Mouse (Mus musculus) ES-E14 (cell line): Measurements from ENCODE around the gene Ccnl1.

Experiments used
- CHD2 ChIP-seq: IDR thresholded peaks from 2 replicates; pipeline ENCODE4 v1.6.1; 2014; ENCODE audit warnings: mild to moderate bottlenecking, low read depth, low read length, inconsistent platforms
- ZNF384 ChIP-seq: IDR thresholded peaks from 2 replicates; pipeline ENCODE4 v1.6.1; 2012; ENCODE audit warnings: low read depth, low read length, inconsistent platforms

- TF ChIP-seq ZNF384 (no peak), CHD2 (no peak)
Measured at GRCm38 (mm10) chr3:65933726-65934125, 24.3 kb downstream of the Ccnl1 start.
